Mouse (Mus musculus) heart, embryonic 15.5 days (tissue): ENCODE data around the gene Phf12. TPM values are rescaled to one million over a fixed set of nuclear protein-coding genes. Genes with fewer than 3 reads are reported as not detected.
"Not testable (repeated sequence)": the region's sequence is repeated elsewhere in the genome, so short reads cannot be mapped to it uniquely, and the experiment has no call there.

Source experiments
- ATAC-seq: fragments of 200-750 bp; cut with Nextera tagmentation; replicated peaks from 2 replicates; pipeline ENCODE4 v1.8.0; 2017; ENCODE audit warnings: low read depth, moderate TSS enrichment; ENCODE audit not compliant: insufficient number of reproducible peaks, insufficient read depth, low FRiP score
- H3K27ac ChIP-seq: fragments of 300-500 bp; sonication (generic); 2 replicates; pipeline ENCODE4 v1.5.1; 2015; ENCODE audit warnings: mild to moderate bottlenecking, inconsistent platforms
- H3K27me3 ChIP-seq: fragments of 300-500 bp; sonication (generic); 2 replicates; pipeline ENCODE4 v1.6.1; 2015; ENCODE audit warnings: inconsistent platforms
- H3K36me3 ChIP-seq: fragments of 300-500 bp; sonication (generic); 2 replicates; pipeline ENCODE4 v1.6.1; 2015; ENCODE audit warnings: mild to moderate bottlenecking, inconsistent platforms
- H3K4me1 ChIP-seq: fragments of 300-500 bp; sonication (generic); replicated peaks from 2 replicates; pipeline ENCODE4 v1.6.1; 2015; ENCODE audit warnings: inconsistent platforms
- H3K4me2 ChIP-seq: fragments of 300-500 bp; sonication (generic); 2 replicates; pipeline ENCODE4 v1.6.1; 2015; ENCODE audit warnings: inconsistent platforms, mild to moderate bottlenecking, moderate library complexity
- H3K4me3 ChIP-seq: fragments of 300-500 bp; sonication (generic); 2 replicates; pipeline ENCODE4 v1.5.1; 2015; ENCODE audit warnings: mild to moderate bottlenecking, inconsistent platforms
- H3K9ac ChIP-seq: fragments of 300-500 bp; sonication (generic); 2 replicates; pipeline ENCODE4 v1.6.1; 2015; ENCODE audit warnings: mild to moderate bottlenecking, inconsistent platforms
- H3K9me3 ChIP-seq: fragments of 300-500 bp; sonication (generic); replicated peaks from 2 replicates; pipeline ENCODE4 v1.6.1; 2016; ENCODE audit warnings: inconsistent platforms
- WGBS: fragments of 180-500 bp; shearing (Covaris S2); methylation state at CpG from one replicate; pipeline ENCODE4 v1.1.7; 2015; ENCODE audit warnings: mixed read lengths; 5-methylcytosine and 5-hydroxymethylcytosine counted together
- polyA plus RNA-seq: library from polyadenylated mRNA; unstranded; fragments of >200 nt; fragmentation: Nextera tagmentation; extraction: Ambion mirVana; gene quantifications from 2 replicates; pipeline ENCODE4 v1.2.1, GENCODE M21; 2015

Phf12 gene
- polyA plus RNA-seq, 1 experiment from 2014 or later = 9.6 TPM

- ATAC-seq = no peak
- Histone ChIP-seq H3K4me3 (no peak overlapping the region), H3K36me3 (peaks cover 8% of the 10 kb centered on the region), H3K4me2 (no peak overlapping the region), H3K9me3 (no peaks in the 10 kb centered on the region), H3K27me3 (no peaks in the 10 kb centered on the region), H3K9ac (no peak overlapping the region), H3K27ac (no peak overlapping the region), H3K4me1 (peaks cover 39% of the 10 kb centered on the region)
- 92% methylated on average over 23 of the region's 23 CpGs for WGBS
Observed at GRCm38 (mm10) chr11:78033931-78034617, 51.5 kb downstream of the Phf12 start.

- Histone ChIP-seq H3K27ac (no peak overlapping the region), H3K4me1 (peaks cover 31% of the 10 kb centered on the region), H3K4me3 (no peak overlapping the region), H3K36me3 (0 out of 2 replicates have a peak, but pooled peaks cover 3% of the 10 kb centered on the region), H3K9me3 (no peaks in the 10 kb centered on the region), H3K4me2 (no peak overlapping the region), H3K27me3 (no peaks in the 10 kb centered on the region), H3K9ac (no peak overlapping the region)
- WGBS = 80% methylated on average over 10 of the region's 10 CpGs
- no peak for ATAC-seq
Observed at GRCm38 (mm10) chr11:78036791-78037190, 54.2 kb downstream of the Phf12 start.

- no peaks in the 10 kb centered on the region for H3K9me3 ChIP-seq
- H3K36me3 ChIP-seq = 0 out of 2 replicates have a peak, but pooled peaks cover 3% of the 10 kb centered on the region
- peaks cover 24% of the 10 kb centered on the region for H3K4me1 ChIP-seq
- peak within 1 kb of the TSS; percentile 88 for H3K27ac ChIP-seq
- ATAC-seq = peak; percentile 89
- H3K4me3 ChIP-seq = peak within 1 kb of the TSS; percentile 67
- peak within 1 kb of the TSS; percentile 79 for H3K4me2 ChIP-seq
- no peaks in the 10 kb centered on the region for H3K27me3 ChIP-seq
- H3K9ac ChIP-seq = peak within 1 kb of the TSS; percentile 75
- 2% methylated on average over 52 of the region's 55 CpGs for WGBS
Observed at GRCm38 (mm10) chr11:78037831-78038752, 55.5 kb downstream of the Phf12 start, which contains the start of gene Flot2. Gene Flot2 (plus strand): TSS chr11:78037931.

GRCm38 (mm10) chr11:78040878-78041277 lies 58.3 kb downstream of the Phf12 start:
- ATAC-seq = no peak
- Histone ChIP-seq H3K9ac (no peak overlapping the region), H3K27ac (no peak overlapping the region), H3K4me2 (no peak overlapping the region), H3K27me3 (no peaks in the 10 kb centered on the region), H3K9me3 (no peaks in the 10 kb centered on the region), H3K36me3 (0 out of 2 replicates have a peak, but pooled peaks cover 3% of the 10 kb centered on the region), H3K4me3 (no peak overlapping the region), H3K4me1 (peaks cover 37% of the 10 kb centered on the region)
- 78% methylated on average over 2 of the region's 2 CpGs for WGBS

- H3K4me2 ChIP-seq, H3K27me3 ChIP-seq, H3K9me3 ChIP-seq, H3K4me3 ChIP-seq, H3K27ac ChIP-seq, ATAC-seq, H3K36me3 ChIP-seq, H3K9ac ChIP-seq: not testable (repeated sequence)
- peaks cover 33% of the 10 kb centered on the region for H3K4me1 ChIP-seq
- WGBS = 94% methylated on average over 4 of the region's 4 CpGs
Observed at GRCm38 (mm10) chr11:78042290-78042870, 59.8 kb downstream of the Phf12 start.

GRCm38 (mm10) chr11:78044758-78045251 lies 62.3 kb downstream of the Phf12 start:
- H3K4me1 ChIP-seq = peaks cover 16% of the 10 kb centered on the region
- no peak overlapping the region for H3K4me3 ChIP-seq
- peak overlapping the region; percentile 91 for H3K27ac ChIP-seq
- H3K9me3 ChIP-seq = no peaks in the 10 kb centered on the region
- H3K4me2 ChIP-seq = peak overlapping the region; percentile 24
- H3K9ac ChIP-seq = no peak overlapping the region
- H3K36me3 ChIP-seq = peaks cover 7% of the 10 kb centered on the region
- peak; percentile 94 for ATAC-seq
- WGBS = 24% methylated on average over 5 of the region's 5 CpGs
- H3K27me3 ChIP-seq = no peaks in the 10 kb centered on the region

GRCm38 (mm10) chr11:78048637-78049036 lies 66.1 kb downstream of the Phf12 start:
- Histone ChIP-seq H3K36me3 (peaks cover 24% of the 10 kb centered on the region), H3K4me1 (peaks cover 16% of the 10 kb centered on the region)
- not testable (repeated sequence) for H3K4me3 ChIP-seq, H3K27me3 ChIP-seq, ATAC-seq, H3K4me2 ChIP-seq, H3K27ac ChIP-seq, H3K9me3 ChIP-seq, H3K9ac ChIP-seq
- 81% methylated on average over 4 of the region's 4 CpGs for WGBS

- 86% methylated on average over 8 of the region's 8 CpGs for WGBS
- Histone ChIP-seq H3K27me3 (no peaks in the 10 kb centered on the region), H3K4me1 (no peaks in the 10 kb centered on the region), H3K9me3 (no peaks in the 10 kb centered on the region), H3K4me2 (no peak overlapping the region), H3K36me3 (peaks cover 54% of the 10 kb centered on the region), H3K9ac (no peak overlapping the region), H3K27ac (no peak overlapping the region), H3K4me3 (no peak overlapping the region)
- no peak for ATAC-seq
Observed at GRCm38 (mm10) chr11:78053078-78053477, 70.5 kb downstream of the Phf12 start.

- Histone ChIP-seq H3K4me2 (no peak overlapping the region), H3K4me1 (0 out of 2 replicates have a peak, but pooled peaks cover 3% of the 10 kb centered on the region), H3K4me3 (no peak overlapping the region), H3K9ac (no peak overlapping the region), H3K27me3 (no peaks in the 10 kb centered on the region), H3K27ac (no peak overlapping the region), H3K9me3 (no peaks in the 10 kb centered on the region), H3K36me3 (peaks cover 51% of the 10 kb centered on the region)
- WGBS = 82% methylated on average over 8 of the region's 8 CpGs
- no peak for ATAC-seq
Observed at GRCm38 (mm10) chr11:78056946-78057345, 74.4 kb downstream of the Phf12 start.

GRCm38 (mm10) chr11:78059833-78060757 lies 77.5 kb downstream of the Phf12 start:
- H3K9ac ChIP-seq = no peak overlapping the region
- no peak overlapping the region for H3K4me2 ChIP-seq
- H3K36me3 ChIP-seq = peaks cover 41% of the 10 kb centered on the region
- H3K27me3 ChIP-seq = no peaks in the 10 kb centered on the region
- 0 out of 2 replicates have a peak, but pooled peaks cover 3% of the 10 kb centered on the region for H3K4me1 ChIP-seq
- no peaks in the 10 kb centered on the region for H3K9me3 ChIP-seq
- no peak overlapping the region for H3K4me3 ChIP-seq
- H3K27ac ChIP-seq = no peak overlapping the region
- 42% methylated on average over 9 of the region's 9 CpGs for WGBS
- peak; percentile 78 for ATAC-seq
